Mouse (Mus musculus) forebrain, postnatal 0 days (tissue): ENCODE results near the gene Ctnnd2. TPM values are rescaled to one million over a fixed set of nuclear protein-coding genes. Genes with fewer than 3 reads are reported as not detected.
A peak's percentile ranks its signal among the peaks of the same experiment; 100 is the strongest.

Experiments
- ATAC-seq: fragments of 200-750 bp; cut with Nextera tagmentation; 2 replicates; pipeline ENCODE4 v1.8.0; 2017; ENCODE audit warnings: mild to moderate bottlenecking, moderate library complexity
- DNase-seq: peaks from one replicate; pipeline ENCODE4 v3.0.0-alpha.2; 2015
- H3K27ac ChIP-seq: fragments of 300-500 bp; sonication (generic); 2 replicates; pipeline ENCODE4 v1.5.1; 2014; ENCODE audit warnings: low read depth, mild to moderate bottlenecking, antibody characterized with exemption, low read length, moderate library complexity, mixed read lengths
- H3K27me3 ChIP-seq: fragments of 300-500 bp; sonication (generic); 2 replicates; pipeline ENCODE4 v1.6.1; 2014; ENCODE audit warnings: mild to moderate bottlenecking, low read length, mixed read lengths; ENCODE audit not compliant: insufficient read depth
- H3K36me3 ChIP-seq: fragments of 300-500 bp; sonication (generic); 2 replicates; pipeline ENCODE4 v1.6.1; 2014; ENCODE audit warnings: mild to moderate bottlenecking, moderate library complexity; ENCODE audit not compliant: insufficient read depth
- H3K4me1 ChIP-seq: fragments of 300-500 bp; sonication (generic); 2 replicates; pipeline ENCODE4 v1.6.1; 2014; ENCODE audit warnings: antibody characterized with exemption; ENCODE audit not compliant: insufficient read depth
- H3K4me2 ChIP-seq: fragments of 300-500 bp; sonication (generic); 2 replicates; pipeline ENCODE4 v1.6.1; 2014; ENCODE audit warnings: low read depth, mild to moderate bottlenecking, moderate library complexity
- H3K4me3 ChIP-seq: fragments of 300-500 bp; sonication (generic); 2 replicates; pipeline ENCODE4 v1.5.1; 2014; ENCODE audit warnings: low read depth, low read length, mixed read lengths
- H3K9ac ChIP-seq: fragments of 300-500 bp; sonication (generic); 2 replicates; pipeline ENCODE4 v1.6.1; 2014; ENCODE audit warnings: mild to moderate bottlenecking
- H3K9me3 ChIP-seq: fragments of 300-500 bp; sonication (generic); 2 replicates; pipeline ENCODE4 v1.6.1; 2016; ENCODE audit warnings: low read length
- CTCF ChIP-seq: sonication (generic); IDR thresholded peaks from 2 replicates; pipeline ENCODE4 v1.5.1; 2016; ENCODE audit warnings: antibody characterized with exemption, control low read depth, low read depth
- WGBS: fragments of 180-500 bp; shearing (Covaris S2); extraction: QIAGEN DNeasy Blood & Tissue Kit; methylation state at CpG from one replicate; pipeline ENCODE4 v1.1.7; 2014; 5-methylcytosine and 5-hydroxymethylcytosine counted together
- polyA plus RNA-seq: library from polyadenylated mRNA; unstranded; fragments of >200 nt; fragmentation: Nextera tagmentation; extraction: Ambion mirVana; gene quantifications from 2 replicates; pipeline ENCODE4 v1.2.1, GENCODE M21; 2015
- total RNA-seq: library from RNA; depleted of rRNA; stranded (reverse); fragments of >200 nt; gene quantifications from 2 replicates; pipeline ENCODE4 v1.2.3, GENCODE M21; 2014

Gene Ctnnd2
- total and polyA plus RNA-seq, 2 experiments from 2014 or later, result 73.6 to 130 TPM

DNA sequence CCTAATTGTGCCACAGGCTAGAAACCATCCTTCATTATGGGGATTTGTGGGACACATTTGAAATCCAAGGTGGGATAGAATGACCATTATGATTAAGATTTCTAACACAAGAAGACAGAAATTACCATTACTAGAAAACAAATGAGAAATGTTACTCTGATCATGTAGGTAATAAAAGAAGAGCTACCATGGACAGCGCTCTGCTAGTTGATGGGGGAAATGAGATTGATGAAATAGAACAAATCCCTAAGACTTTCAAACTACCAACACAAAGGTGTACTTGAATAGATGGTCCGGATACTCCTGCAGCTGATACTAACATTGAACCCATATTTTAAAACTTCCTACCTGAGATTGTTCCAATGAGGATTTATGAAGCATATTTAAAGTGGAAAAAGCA, 68.5 kb downstream of the Ctnnd2 start:
- Histone ChIP-seq H3K4me1 (no peaks in the 10 kb centered on the region), H3K9me3 (no peaks in the 10 kb centered on the region), H3K4me3 (no peak overlapping the region), H3K36me3 (no peaks in the 10 kb centered on the region), H3K9ac (no peak overlapping the region), H3K27me3 (no peaks in the 10 kb centered on the region), H3K4me2 (no peak overlapping the region), H3K27ac (no peak overlapping the region)
- ATAC-seq, result no peak
- TF ChIP-seq CTCF, result no peak
- 94% methylated on average over 2 of the region's 2 CpGs for WGBS
- DNase-seq, result no peak

DNA sequence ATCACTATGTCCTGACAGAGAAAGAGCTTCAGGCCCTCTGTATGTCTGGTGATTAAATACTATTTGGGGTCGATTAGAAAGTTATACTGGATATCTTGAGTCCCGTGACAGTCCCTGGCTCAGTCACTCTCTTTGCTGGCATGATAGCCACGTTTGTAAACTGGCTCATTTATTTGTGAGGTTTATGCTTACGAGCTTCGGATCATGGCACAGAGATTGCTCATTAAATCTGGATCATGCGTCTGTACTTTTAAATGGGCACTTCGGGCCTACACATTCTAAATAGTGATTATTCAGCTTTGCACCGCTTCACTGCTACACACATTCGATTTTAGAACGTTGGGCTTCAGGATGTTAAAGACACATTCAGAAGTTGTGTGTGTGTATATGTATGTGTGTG, 96.4 kb downstream of the Ctnnd2 start:
- Histone ChIP-seq H3K36me3 (no peaks in the 10 kb centered on the region), H3K27me3 (no peaks in the 10 kb centered on the region), H3K9ac (no peak overlapping the region), H3K4me3 (no peak overlapping the region), H3K4me1 (peaks cover 13% of the 10 kb centered on the region; the same call in 1 of the 2 replicates), H3K9me3 (no peaks in the 10 kb centered on the region), H3K27ac (no peak overlapping the region), H3K4me2 (no peak overlapping the region)
- no peak for TF ChIP-seq CTCF
- 39% methylated on average over 10 of the region's 10 CpGs for WGBS
- DNase-seq, result no peak
- ATAC-seq, result no peak

DNA sequence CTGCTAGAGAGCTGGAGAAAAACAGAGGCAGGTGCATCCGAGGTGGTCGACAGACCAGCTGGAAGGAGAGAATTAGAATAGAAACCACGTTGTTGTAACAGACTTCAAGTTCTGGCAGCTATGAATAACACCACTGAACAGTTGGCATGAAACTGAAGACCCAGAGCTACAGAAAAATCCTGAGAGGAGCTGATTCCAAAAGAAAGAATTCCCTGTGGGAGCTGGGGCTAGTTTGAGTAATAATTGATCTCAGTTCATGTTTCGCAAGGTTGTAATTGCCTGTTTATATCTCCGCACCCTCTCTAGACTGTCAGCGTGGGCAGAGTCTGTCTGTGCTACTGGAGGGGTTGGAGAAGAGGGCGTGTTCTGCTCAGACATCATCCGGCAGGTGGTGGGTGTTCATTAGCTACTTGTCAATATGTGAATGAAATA, 98.8 kb downstream of the Ctnnd2 start:
- Histone ChIP-seq H3K27ac (peak overlapping the region; percentile 47; the same call in 1 of the 2 replicates), H3K4me3 (no peak overlapping the region), H3K9me3 (no peaks in the 10 kb centered on the region), H3K4me2 (peak overlapping the region; percentile 3), H3K27me3 (no peaks in the 10 kb centered on the region), H3K36me3 (no peaks in the 10 kb centered on the region), H3K4me1 (peaks cover 17% of the 10 kb centered on the region; the same call in 1 of the 2 replicates), H3K9ac (no peak overlapping the region)
- WGBS, result 32% methylated on average over 8 of the region's 8 CpGs
- DNase-seq, result peak; percentile 73
- no peak for TF ChIP-seq CTCF
- ATAC-seq, result peak; percentile 88

DNA sequence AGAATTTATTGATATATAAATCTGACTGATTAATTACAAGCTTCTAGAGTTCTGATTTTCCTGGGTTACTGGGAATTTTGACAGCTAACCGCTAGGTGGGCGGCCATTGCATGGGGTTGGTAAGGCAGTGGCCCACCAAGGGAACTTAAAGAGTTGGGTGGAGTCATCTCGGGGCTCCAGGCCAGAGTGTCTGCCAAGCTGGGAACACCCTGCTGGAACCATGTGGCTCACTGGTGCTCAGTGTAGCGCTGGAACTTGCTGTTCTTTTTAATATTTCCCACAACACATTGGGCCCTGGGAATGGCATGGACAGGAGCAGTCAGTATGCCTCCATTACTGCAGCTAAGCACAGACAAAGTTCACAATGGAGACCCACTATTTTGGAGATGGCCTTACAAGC, 99.9 kb downstream of the Ctnnd2 start:
- no peak overlapping the region for H3K27ac ChIP-seq
- no peak overlapping the region for H3K4me3 ChIP-seq
- H3K36me3 ChIP-seq, result no peaks in the 10 kb centered on the region
- H3K4me2 ChIP-seq, result no peak overlapping the region
- DNase-seq (no peak), ATAC-seq (no peak)
- H3K4me1 ChIP-seq, result peaks cover 17% of the 10 kb centered on the region; the same call in 1 of the 2 replicates
- H3K9ac ChIP-seq, result no peak overlapping the region
- no peak for TF ChIP-seq CTCF
- no peaks in the 10 kb centered on the region for H3K27me3 ChIP-seq
- H3K9me3 ChIP-seq, result no peaks in the 10 kb centered on the region
- 73% methylated on average over 4 of the region's 4 CpGs for WGBS

DNA sequence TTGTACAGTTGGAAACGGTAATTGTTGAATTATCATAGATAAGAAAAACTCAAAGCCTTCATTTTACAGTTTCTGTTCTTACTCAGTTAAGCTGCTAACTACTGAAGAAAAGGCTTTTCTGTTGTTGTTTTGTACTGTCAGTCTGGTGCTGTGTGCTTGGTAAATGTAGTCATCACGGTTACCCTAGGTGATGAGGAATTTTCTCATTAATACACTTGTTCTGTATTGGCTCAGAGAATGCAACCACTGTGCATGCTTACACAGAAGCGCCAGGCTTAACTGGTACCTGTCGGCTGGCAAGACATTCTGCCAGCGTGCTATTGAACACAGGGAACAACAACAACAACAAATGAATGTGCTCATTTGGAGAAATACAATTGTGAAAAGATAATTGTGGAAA, 103.3 kb downstream of the Ctnnd2 start:
- DNase-seq (no peak), ATAC-seq (peak; percentile 8; the same call in 1 of the 2 replicates)
- no peak overlapping the region for H3K4me3 ChIP-seq
- no peaks in the 10 kb centered on the region for H3K36me3 ChIP-seq
- H3K9ac ChIP-seq, result no peak overlapping the region
- H3K4me2 ChIP-seq, result no peak overlapping the region
- no peaks in the 10 kb centered on the region for H3K9me3 ChIP-seq
- H3K27me3 ChIP-seq, result no peaks in the 10 kb centered on the region
- TF ChIP-seq CTCF, result no peak
- 21% methylated on average over 5 of the region's 5 CpGs for WGBS
- H3K27ac ChIP-seq, result no peak overlapping the region
- H3K4me1 ChIP-seq, result peaks cover 15% of the 10 kb centered on the region; the same call in 1 of the 2 replicates

DNA sequence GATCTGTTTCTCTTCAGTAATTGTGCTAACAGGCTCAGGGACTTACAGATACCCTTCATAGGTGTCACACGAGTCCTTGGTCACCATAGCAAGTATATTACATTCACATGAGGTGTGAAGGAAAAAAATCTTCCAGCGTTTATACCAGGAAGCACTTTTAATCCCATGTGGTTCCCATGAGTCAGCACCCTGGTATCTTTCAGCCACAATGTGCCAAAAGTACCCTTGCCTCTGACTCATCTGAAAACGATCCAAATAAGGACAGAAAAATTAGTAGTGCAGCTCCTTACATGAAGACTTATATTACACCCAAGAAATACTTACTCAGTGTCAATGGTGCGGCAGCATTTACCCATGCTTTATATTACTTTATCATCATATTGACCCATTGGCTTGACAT, 104.3 kb downstream of the Ctnnd2 start:
- no peak overlapping the region for H3K27ac ChIP-seq
- peaks cover 6% of the 10 kb centered on the region; the same call in 1 of the 2 replicates for H3K4me1 ChIP-seq
- ATAC-seq (0 out of 2 replicates have a peak, but pooled peaks have one; percentile 17), DNase-seq (no peak)
- TF ChIP-seq CTCF, result no peak
- H3K4me2 ChIP-seq, result no peak overlapping the region
- no peak overlapping the region for H3K4me3 ChIP-seq
- H3K9ac ChIP-seq, result no peak overlapping the region
- no peaks in the 10 kb centered on the region for H3K36me3 ChIP-seq
- H3K27me3 ChIP-seq, result no peaks in the 10 kb centered on the region
- no peaks in the 10 kb centered on the region for H3K9me3 ChIP-seq
- 59% methylated on average over 4 of the region's 4 CpGs for WGBS

DNA sequence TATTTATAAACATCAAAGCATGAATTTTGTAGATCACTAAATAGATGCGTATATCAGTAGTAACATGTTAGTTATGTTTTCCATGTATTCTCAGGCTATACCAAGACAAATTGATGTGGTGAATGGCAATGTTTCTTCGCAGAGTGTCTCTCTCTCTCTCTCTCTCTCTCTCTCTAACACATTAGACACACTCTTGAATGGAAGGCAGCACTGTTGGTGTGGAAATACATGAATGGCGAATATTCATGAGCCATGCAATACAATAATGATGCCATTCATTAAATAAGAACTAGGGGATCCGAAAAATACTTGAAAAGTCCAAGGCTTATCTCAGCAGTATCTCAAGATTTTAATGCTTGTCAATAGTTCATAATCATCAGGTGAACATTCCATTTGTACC, 106.2 kb downstream of the Ctnnd2 start:
- Histone ChIP-seq H3K27ac (no peak overlapping the region), H3K4me2 (no peak overlapping the region), H3K27me3 (no peaks in the 10 kb centered on the region), H3K9me3 (no peaks in the 10 kb centered on the region), H3K4me3 (no peak overlapping the region), H3K4me1 (0 out of 2 replicates have a peak, but pooled peaks cover 5% of the 10 kb centered on the region), H3K36me3 (no peaks in the 10 kb centered on the region), H3K9ac (no peak overlapping the region)
- WGBS, result 56% methylated on average over 4 of the region's 4 CpGs
- no peak for TF ChIP-seq CTCF
- DNase-seq (no peak), ATAC-seq (no peak)
